Mouse (Mus musculus) hindbrain, embryonic 14.5 days (tissue): ENCODE measurements around the gene Fbxl17. TPM values are rescaled to one million over a fixed set of nuclear protein-coding genes. Genes with fewer than 3 reads are reported as not detected.

Source experiments
- microRNA-seq: library from miRNA; unstranded; fragments of <30 nt; microRNA quantifications from one replicate; pipeline ENCODE4, GENCODE M21; 2016
- polyA plus RNA-seq: library from polyadenylated mRNA; unstranded; fragments of >200 nt; fragmentation: Nextera tagmentation; extraction: Ambion mirVana; gene quantifications from 2 replicates; pipeline ENCODE4 v1.2.1, GENCODE M21; 2014

Fbxl17 gene
- polyA plus RNA-seq, 1 experiment from 2014 or later, result 14.5 TPM

Small RNA genes within 50 kb of the gene (microRNA-seq; reads per million reads assigned to microRNA genes)
- gene Gm24813, result not detected
